Mouse (Mus musculus) CH12.LX (cell line): ENCODE results near the gene Nfix. TPM values are rescaled to one million over a fixed set of nuclear protein-coding genes. Genes with fewer than 3 reads are reported as not detected.

Source experiments
- DNase-seq: peaks from one replicate; pipeline ENCODE4 v3.0.0-alpha.2; 2013; ENCODE audit errors: extremely low read depth
- H3K27ac ChIP-seq: 2 replicates; pipeline ENCODE4 v1.5.1; 2012; ENCODE audit warnings: low read depth, mild to moderate bottlenecking, control low read depth, moderate library complexity; ENCODE audit not compliant: insufficient read depth
- H3K27me3 ChIP-seq: replicated peaks from 2 replicates; pipeline ENCODE3; 2012; ENCODE audit warnings: inconsistent platforms
- H3K36me3 ChIP-seq, 2 experiments: replicated peaks in 1 of 2; 2 replicates each; pipeline versions ENCODE3 to v1.6.1; 2012; ENCODE audit warnings: inconsistent platforms in 1 of 2, low read length in 1 of 2, mild to moderate bottlenecking in 1 of 2, mixed read lengths in 1 of 2, moderate library complexity in 1 of 2; ENCODE audit not compliant: control insufficient read depth in 1 of 2, insufficient read depth in 1 of 2
- H3K4me1 ChIP-seq, 2 experiments: 2 replicates each; pipeline ENCODE4 v1.6.1; 2012; ENCODE audit warnings: inconsistent platforms in 1 of 2, moderate library complexity in 1 of 2; ENCODE audit not compliant: insufficient read depth in 2 of 2, control insufficient read depth in 1 of 2
- H3K4me2 ChIP-seq: 2 replicates; pipeline ENCODE4 v1.6.1; 2012; ENCODE audit warnings: low read depth, mild to moderate bottlenecking, control low read depth; ENCODE audit not compliant: poor library complexity, insufficient read depth, severe bottlenecking
- H3K4me3 ChIP-seq, 3 experiments: fragments of 150-350 bp in 1 of 3; sonication (generic) in 1 of 3; replicated peaks in 1 of 3; 2 replicates each; pipeline versions ENCODE3 to v1.5.1; 2011 to 2012; ENCODE audit warnings: low read depth in 2 of 3, low read length in 2 of 3, mild to moderate bottlenecking in 2 of 3, moderate library complexity in 2 of 3, control low read depth in 1 of 3, improper control_type of control experiment in 1 of 3, inconsistent platforms in 1 of 3, mixed read lengths in 1 of 3; ENCODE audit not compliant: poor library complexity in 1 of 3
- H3K79me2 ChIP-seq: replicated peaks from 2 replicates; pipeline ENCODE4 v1.6.1; 2012; ENCODE audit warnings: mild to moderate bottlenecking, moderate library complexity; ENCODE audit not compliant: control insufficient read depth, poor library complexity, insufficient read depth, severe bottlenecking; ENCODE audit errors: extremely low read depth
- H3K9ac ChIP-seq: 2 replicates; pipeline ENCODE4 v1.6.1; 2012; ENCODE audit warnings: low read depth, mild to moderate bottlenecking, control low read depth, moderate library complexity; ENCODE audit not compliant: insufficient read depth
- H3K9me3 ChIP-seq: replicated peaks from 2 replicates; pipeline ENCODE3; 2012; ENCODE audit warnings: low read length, inconsistent platforms, mixed read lengths
- CTCF ChIP-seq, 2 experiments: IDR thresholded peaks in 1 of 2; conservative IDR thresholded peaks in 1 of 2; 2 replicates each; pipeline ENCODE4 v1.5.1; 2011 to 2012; ENCODE audit warnings: low read depth in 2 of 2, low read length in 2 of 2, improper control_type of control experiment in 1 of 2, inconsistent platforms in 1 of 2, mild to moderate bottlenecking in 1 of 2, moderate library complexity in 1 of 2
- E2F4 ChIP-seq: IDR thresholded peaks from 2 replicates; pipeline ENCODE4 v1.6.1; 2011; ENCODE audit warnings: low read depth, low read length, improper control_type of control experiment; ENCODE audit not compliant: insufficient replicate concordance
- ETS1 ChIP-seq: conservative IDR thresholded peaks from 2 replicates; pipeline ENCODE4 v1.6.1; 2012; ENCODE audit warnings: low read depth, mild to moderate bottlenecking, inconsistent platforms, low read length, improper control_type of control experiment, moderate library complexity
- GABPA ChIP-seq: IDR thresholded peaks from 2 replicates; pipeline ENCODE4 v1.6.1; 2012; ENCODE audit warnings: low read depth, low read length, improper control_type of control experiment, inconsistent platforms; ENCODE audit not compliant: insufficient replicate concordance
- IRF4 ChIP-seq: IDR thresholded peaks from 2 replicates; pipeline ENCODE4 v1.6.1; 2014; ENCODE audit warnings: low read depth, mild to moderate bottlenecking, inconsistent platforms, low read length, improper control_type of control experiment
- JUN ChIP-seq: IDR thresholded peaks from 2 replicates; pipeline ENCODE4 v1.6.1; 2011; ENCODE audit warnings: low read depth, mild to moderate bottlenecking, low read length, improper control_type of control experiment, moderate library complexity; ENCODE audit not compliant: insufficient read depth
- KAT2A ChIP-seq: IDR thresholded peaks from 2 replicates; pipeline ENCODE4 v1.6.1; 2012; ENCODE audit warnings: low read length, improper control_type of control experiment, inconsistent platforms; ENCODE audit not compliant: insufficient replicate concordance
- MAFK ChIP-seq: IDR thresholded peaks from 2 replicates; pipeline ENCODE4 v1.6.1; 2011; ENCODE audit warnings: low read length, improper control_type of control experiment; ENCODE audit not compliant: insufficient replicate concordance
- MXI1 ChIP-seq: IDR thresholded peaks from 2 replicates; pipeline ENCODE4 v1.6.1; 2011; ENCODE audit warnings: mild to moderate bottlenecking, low read depth, low read length, improper control_type of control experiment
- MYC ChIP-seq: IDR thresholded peaks from 2 replicates; pipeline ENCODE4 v1.6.1; 2011; ENCODE audit warnings: low read depth, mild to moderate bottlenecking, improper control_type of control experiment, low read length
- NELFE ChIP-seq: IDR thresholded peaks from 2 replicates; pipeline ENCODE4 v1.6.1; 2011; ENCODE audit warnings: low read depth, low read length, improper control_type of control experiment
- POLR2A ChIP-seq: IDR thresholded peaks from 2 replicates; pipeline ENCODE4 v1.6.1; 2011; ENCODE audit warnings: low read depth, mild to moderate bottlenecking, improper control_type of control experiment, low read length
- POLR2AphosphoS2 ChIP-seq: IDR thresholded peaks from 2 replicates; pipeline ENCODE4 v1.6.1; 2011; ENCODE audit warnings: low read depth, low read length, improper control_type of control experiment
- RAD21 ChIP-seq: IDR thresholded peaks from 2 replicates; pipeline ENCODE4 v1.6.1; 2011; ENCODE audit warnings: low read depth, mild to moderate bottlenecking, low read length, improper control_type of control experiment, moderate library complexity
- SIN3A ChIP-seq: IDR thresholded peaks from 2 replicates; pipeline ENCODE4 v1.6.1; 2012; ENCODE audit warnings: low read length, improper control_type of control experiment, inconsistent platforms
- SMC3 ChIP-seq: IDR thresholded peaks from 2 replicates; pipeline ENCODE4 v1.6.1; 2011; ENCODE audit warnings: low read depth, low read length, improper control_type of control experiment
- UBTF ChIP-seq: IDR thresholded peaks from 2 replicates; pipeline ENCODE4 v1.6.1; 2012; ENCODE audit warnings: low read depth, mild to moderate bottlenecking, inconsistent platforms, low read length, improper control_type of control experiment, moderate library complexity
- USF2 ChIP-seq: conservative IDR thresholded peaks from 2 replicates; pipeline ENCODE4 v1.6.1; 2011; ENCODE audit warnings: low read depth, low read length, improper control_type of control experiment
- ZC3H11A ChIP-seq: IDR thresholded peaks from 2 replicates; pipeline ENCODE4 v1.6.1; 2012; ENCODE audit warnings: low read depth, mild to moderate bottlenecking, inconsistent platforms, low read length, improper control_type of control experiment
- dilution Hi-C: fragments of 300-500 bp; cut with MboI; formaldehyde crosslinking; loops from 2 replicates; pipeline ENCODE4 v1.14.3; 2020; ENCODE audit warnings: low sequenced_read_pairs; ENCODE audit not compliant: extremely low pct_unique_long_range_greater_than_20kb, extremely low pct_ligation_motif_present
- in situ Hi-C: fragments of 300-500 bp; cut with MboI; formaldehyde crosslinking; loops from 3 replicates; pipeline ENCODE4 v1.14.3; 2019; ENCODE audit warnings: low sequenced_read_pairs, low pct_ligation_motif_present, low pct_unique_long_range_greater_than_20kb, mixed read lengths
- polyA plus RNA-seq: library from polyadenylated mRNA; unstranded; fragments of >175 nt; gene quantifications from 2 replicates; pipeline ENCODE4 v1.2.1, GENCODE M21; 2012; ENCODE audit warnings: low read depth; ENCODE audit not compliant: insufficient read length
- total RNA-seq, 2 experiments: library from RNA; depleted of rRNA; stranded (reverse); fragments of 300-350 nt in 1 of 2; fragments of >200 nt in 1 of 2; gene quantifications; 2 replicates each; pipeline ENCODE4 v1.2.3; 2012 to 2014

The Nfix gene
- total and polyA plus RNA-seq, 3 experiments: 0.09 to 10.5 (median 1.1) TPM

DNA sequence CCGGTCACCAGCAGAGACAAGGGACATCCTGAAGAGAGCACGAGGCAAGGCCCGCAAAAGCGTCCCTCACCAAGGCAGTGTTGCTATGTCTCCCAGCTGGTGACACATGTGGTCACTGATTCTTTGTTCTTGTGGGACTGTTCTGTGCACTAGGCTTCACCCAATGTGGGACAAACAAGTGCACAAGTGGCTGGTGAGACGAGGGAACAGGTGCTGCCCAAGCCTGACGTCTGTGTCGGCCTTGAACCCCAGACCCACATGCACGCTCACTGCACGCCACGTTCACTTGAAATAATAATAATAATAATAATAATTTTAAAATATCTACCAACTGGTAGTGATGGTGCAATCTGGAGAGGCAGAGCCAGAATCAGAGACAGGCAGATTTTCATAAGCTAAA, 40.4 kb downstream of the Nfix start:
- H3K36me3 ChIP-seq: no peaks in the 10 kb centered on the region
- dilution Hi-C loops: no loop called here
- no peaks in the 10 kb centered on the region for H3K9me3 ChIP-seq
- peaks cover 5 to 8% of the 10 kb centered on the region in 2 experiments for H3K4me1 ChIP-seq
- TF ChIP-seq ZC3H11A: no peak
- no peak for TF ChIP-seq JUN
- TF ChIP-seq POLR2A: no peak
- TF ChIP-seq MXI1: no peak
- TF ChIP-seq USF2: no peak
- TF ChIP-seq ETS1: no peak
- TF ChIP-seq CTCF (conservative IDR thresholded peaks at IDR 0.05 in 1 of 2, IDR thresholded peaks at IDR 0.05 in 1 of 2; ENCODE audit: low read depth in 2 of 2, low read length in 2 of 2): no peak
- no peak for TF ChIP-seq NELFE
- TF ChIP-seq E2F4: no peak
- TF ChIP-seq GABPA: no peak
- TF ChIP-seq SMC3: no peak
- no peak for TF ChIP-seq KAT2A
- TF ChIP-seq UBTF: no peak
- TF ChIP-seq POLR2AphosphoS2: no peak
- TF ChIP-seq SIN3A: no peak
- TF ChIP-seq IRF4: no peak
- no peak for TF ChIP-seq MAFK
- TF ChIP-seq RAD21: no peak
- TF ChIP-seq, all 38 proteins: peak for 0
- Histone ChIP-seq H3K27ac (no peak overlapping the region), H3K4me3 (no peak overlapping the region), H3K4me2 (no peak overlapping the region), H3K9ac (no peak overlapping the region), H3K27me3 (peaks cover 71% of the 10 kb centered on the region), H3K79me2 (no peaks in the 10 kb centered on the region)
- no peak for DNase-seq
- in situ Hi-C loops: no loop called here

DNA sequence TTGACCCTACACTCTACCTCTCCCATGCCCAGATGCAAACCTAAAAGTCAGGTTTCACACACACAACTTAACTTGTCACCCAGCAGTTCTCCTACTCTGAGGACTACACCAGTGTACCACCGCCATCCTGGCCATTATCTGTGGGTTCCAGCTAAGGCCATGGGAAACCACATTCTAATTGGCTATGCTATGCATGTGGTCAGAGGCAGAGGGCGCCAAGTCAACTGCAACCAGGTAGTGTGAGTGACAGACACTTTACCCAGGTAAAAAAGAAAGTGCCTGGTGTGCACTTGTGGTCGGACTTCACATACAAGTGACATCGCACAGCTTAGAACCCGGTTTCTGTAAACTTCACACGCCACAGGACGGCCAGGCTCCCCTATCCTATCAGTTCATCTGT, 41.0 kb downstream of the Nfix start:
- no peak overlapping the region for H3K4me2 ChIP-seq
- in situ Hi-C loops (no loop called here), dilution Hi-C loops (no loop called here)
- no peak overlapping the region for H3K4me3 ChIP-seq
- H3K9me3 ChIP-seq: no peaks in the 10 kb centered on the region
- TF ChIP-seq CTCF (conservative IDR thresholded peaks at IDR 0.05 in 1 of 2, IDR thresholded peaks at IDR 0.05 in 1 of 2; ENCODE audit: low read depth in 2 of 2, low read length in 2 of 2) (peak in 1 of 2 experiments; percentile 70; a peak in 2 of 4 replicates), SMC3 (peak; percentile 65), MYC (no peak), RAD21 (peak; percentile 35), NELFE (no peak)
- no peak overlapping the region for H3K9ac ChIP-seq
- H3K4me1 ChIP-seq: peaks cover 5 to 8% of the 10 kb centered on the region in 2 experiments
- peaks cover 68% of the 10 kb centered on the region for H3K27me3 ChIP-seq
- H3K27ac ChIP-seq: no peak overlapping the region
- H3K36me3 ChIP-seq: no peaks in the 10 kb centered on the region
- no peak for DNase-seq
- no peaks in the 10 kb centered on the region for H3K79me2 ChIP-seq
